ENCODE assay signal across 26 mouse cellular contexts in genomic region chr5:7607517-7607916, GRCm38 (mm10).
"Had no signal": no experiment of that assay in that cellular context is flagged by ENCODE, and none has a peak within 500 bp of the region (broad histone marks: within the 10 kb centered on the region; RNA-seq: fewer than 3 reads in every experiment).

No protein-coding gene starts in this region.

- DNase-seq: cerebellum, adult 2 months; cerebellum, adult 8-10 months; cerebellum, adult 9-10 months; cerebellum, adult 9-11 months; cerebellum, postnatal 10 days; cerebellum, postnatal 14 days; cerebellum, postnatal 25 days; cerebellum, postnatal 36 days; embryo, embryonic 11 days; gastrocnemius, adult 2 months; gastrocnemius, postnatal 10 days; gastrocnemius, postnatal 14 days; gastrocnemius, postnatal 25 days; gastrocnemius, postnatal 36 days; heart, adult 11 months; heart, adult 18-20 months; heart, adult 2 months had no signal

- H3K9ac ChIP-seq: embryonic facial prominence, embryonic 12.5 days; embryonic facial prominence, embryonic 13.5 days; embryonic facial prominence, embryonic 15.5 days; heart, embryonic 12.5 days had no signal

- H3K4me1 ChIP-seq: embryonic facial prominence, embryonic 10.5 days; embryonic facial prominence, embryonic 12.5 days; embryonic facial prominence, embryonic 13.5 days; embryonic facial prominence, embryonic 15.5 days; forebrain, embryonic 10.5 days; heart, embryonic 10.5 days; heart, embryonic 12.5 days had no signal

- H3K27me3 ChIP-seq: embryonic facial prominence, embryonic 12.5 days; embryonic facial prominence, embryonic 13.5 days; embryonic facial prominence, embryonic 15.5 days; heart, embryonic 12.5 days had no signal

- H3K36me3 ChIP-seq: embryonic facial prominence, embryonic 10.5 days; embryonic facial prominence, embryonic 12.5 days; embryonic facial prominence, embryonic 13.5 days; embryonic facial prominence, embryonic 15.5 days; forebrain, embryonic 10.5 days; heart, embryonic 10.5 days; heart, embryonic 12.5 days had no signal

- H3K27ac ChIP-seq: embryonic facial prominence, embryonic 10.5 days; embryonic facial prominence, embryonic 12.5 days; embryonic facial prominence, embryonic 13.5 days; embryonic facial prominence, embryonic 15.5 days; forebrain, embryonic 10.5 days; gastrocnemius, adult 2 months; heart, adult 2 months; heart, embryonic 10.5 days had no signal

- H3K4me2 ChIP-seq: embryonic facial prominence, embryonic 12.5 days; embryonic facial prominence, embryonic 13.5 days; embryonic facial prominence, embryonic 15.5 days; heart, embryonic 11.5 days; heart, embryonic 12.5 days had no signal

- H3K4me3 ChIP-seq: embryonic facial prominence, embryonic 10.5 days; embryonic facial prominence, embryonic 12.5 days; embryonic facial prominence, embryonic 13.5 days; embryonic facial prominence, embryonic 15.5 days; erythroblast, embryonic 14.5 days; forebrain, embryonic 10.5 days; gastrocnemius, adult 2 months; heart, adult 2 months; heart, embryonic 10.5 days; heart, embryonic 12.5 days had no signal

- H3K9me3 ChIP-seq: embryonic facial prominence, embryonic 10.5 days; embryonic facial prominence, embryonic 12.5 days; embryonic facial prominence, embryonic 13.5 days; embryonic facial prominence, embryonic 15.5 days; forebrain, embryonic 10.5 days; heart, embryonic 10.5 days; heart, embryonic 12.5 days had no signal
